Mouse (Mus musculus): ENCODE measurements at regions not wholly inside any gene's neighbourhood (a gene's known extent, or its start where the extent isn't known, plus 50 kb on each side); places are given as distances from the start of the nearest gene placed in this dataset.

DNA sequence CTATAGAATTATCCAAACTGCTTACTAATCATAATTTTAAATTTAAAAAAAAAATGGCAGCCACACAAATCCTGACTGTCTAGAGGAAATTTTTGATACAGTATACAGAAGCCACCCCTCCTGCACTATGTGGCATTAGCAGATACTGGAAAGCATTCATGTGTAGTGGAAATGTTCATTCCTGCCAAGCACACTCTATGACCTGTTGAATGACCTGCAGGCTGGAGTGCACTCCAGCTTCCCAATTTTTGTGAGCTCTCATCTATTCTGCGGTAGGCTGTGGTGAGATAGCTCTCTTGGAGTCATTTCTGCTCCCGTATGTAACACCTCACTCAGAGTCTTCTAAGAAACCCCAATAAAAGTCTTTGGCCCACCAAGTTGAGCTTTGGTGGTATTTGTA, 382.5 kb downstream of the Nedd1 start:
- no peak for ATAC-seq (replicated peaks; ENCODE audit: poor library complexity, severe bottlenecking)

DNA sequence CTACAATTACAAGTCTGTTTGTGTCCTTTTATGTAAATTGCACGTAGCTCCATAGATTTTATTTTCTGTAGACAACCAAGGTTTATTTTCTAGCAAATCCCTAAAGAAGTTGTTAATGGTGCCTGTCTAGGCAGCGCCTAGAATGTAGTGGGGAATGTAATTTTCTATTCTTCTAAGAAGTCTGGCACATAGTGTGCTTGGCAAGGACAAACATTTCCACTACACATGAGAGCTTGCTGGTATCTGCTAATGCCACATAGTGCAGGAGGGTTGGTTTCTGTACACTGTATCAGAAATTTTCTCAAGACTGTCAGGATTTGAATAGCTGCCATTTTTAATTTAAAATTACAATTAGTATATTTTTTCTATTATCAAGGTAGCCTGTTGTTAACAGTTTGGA, 385.3 kb downstream of the Nedd1 start:
- ATAC-seq (replicated peaks; ENCODE audit: poor library complexity, severe bottlenecking) = no peak

DNA sequence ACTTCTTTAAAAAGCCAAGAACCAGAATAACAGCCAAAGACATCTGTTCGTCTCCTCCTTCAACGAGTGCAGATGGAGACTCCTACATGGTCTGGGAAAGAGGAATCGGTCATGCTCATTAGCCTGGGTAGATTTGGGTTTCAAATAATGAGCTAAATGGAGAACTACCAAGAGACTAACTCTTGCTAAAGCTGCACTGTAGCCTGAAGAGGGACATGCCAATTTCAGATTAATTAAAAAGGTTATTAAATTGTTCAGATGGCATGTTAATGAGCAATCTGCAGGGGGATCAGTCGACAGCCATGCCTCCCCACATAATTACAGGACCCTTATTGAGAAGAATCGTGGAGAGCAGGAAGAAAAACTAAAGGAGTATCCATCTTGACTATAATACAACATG, 386.1 kb downstream of the Nedd1 start:
- ATAC-seq (replicated peaks; ENCODE audit: poor library complexity, severe bottlenecking) = no peak

DNA sequence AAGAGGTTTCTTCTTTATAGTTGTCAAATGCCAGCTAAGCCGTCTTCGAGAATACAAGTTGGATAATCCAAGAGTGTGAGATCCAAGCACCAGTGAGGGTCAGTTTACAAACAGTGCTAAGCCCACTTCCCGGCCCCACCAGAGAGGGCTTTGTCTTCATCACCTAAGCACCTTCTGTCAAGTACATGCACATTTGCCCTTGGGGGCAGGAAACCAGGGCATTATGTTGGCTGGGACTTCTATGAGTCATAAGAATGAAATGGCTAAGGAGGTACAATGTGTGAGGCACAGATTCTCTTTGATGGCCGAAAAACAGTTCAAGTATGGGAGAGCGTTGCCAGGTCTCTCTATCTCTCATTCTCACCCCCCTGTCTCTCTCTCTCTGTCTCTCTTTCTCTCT, 387.1 kb downstream of the Nedd1 start:
- no peak for ATAC-seq (replicated peaks; ENCODE audit: poor library complexity, severe bottlenecking)

DNA sequence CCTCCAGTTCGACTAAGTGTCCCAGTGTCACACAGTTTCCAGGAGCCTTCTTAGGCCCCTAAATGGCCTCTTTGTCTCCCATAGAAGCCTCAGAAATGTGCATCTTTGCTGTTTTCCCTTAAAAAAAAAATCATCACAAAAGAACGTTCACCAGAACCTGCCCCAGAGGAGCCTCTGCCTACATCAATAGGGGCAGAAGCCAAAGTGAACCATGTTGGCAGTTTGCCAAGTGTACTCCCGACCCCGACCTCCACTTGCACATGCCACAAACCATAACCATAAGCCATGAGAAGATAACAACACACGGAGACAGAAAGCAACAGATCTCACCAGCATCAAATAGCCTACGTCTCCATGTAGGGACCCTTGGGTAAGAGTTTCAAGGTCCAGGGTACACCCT, 388.4 kb downstream of the Nedd1 start:
- no peak for ATAC-seq (replicated peaks; ENCODE audit: poor library complexity, severe bottlenecking)

- no peak for ATAC-seq (replicated peaks; ENCODE audit: poor library complexity, severe bottlenecking)
Observed at GRCm38 (mm10) chr10:92333042-92333774, 389.0 kb downstream of the Nedd1 start.

DNA sequence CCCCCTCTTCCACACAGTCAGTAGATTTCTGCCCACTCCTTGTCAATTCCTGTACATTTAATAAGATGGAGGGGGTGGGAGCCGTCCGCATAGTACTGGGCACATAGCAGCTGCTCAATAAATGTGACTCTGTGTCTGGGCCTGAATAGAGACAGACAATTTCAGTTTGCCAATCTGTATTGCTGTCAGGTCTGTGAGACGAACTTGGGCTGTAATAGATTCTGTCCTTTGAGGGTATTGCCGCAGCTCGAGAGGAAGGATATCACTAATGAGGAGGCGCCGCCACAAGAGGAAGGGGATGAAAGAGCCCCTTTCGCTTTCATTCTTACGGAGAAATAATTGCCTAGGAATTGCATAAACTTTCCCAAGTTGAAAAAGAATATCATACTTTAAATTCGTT, 392.1 kb downstream of the Nedd1 start:
- peak; percentile 42 for ATAC-seq (replicated peaks; ENCODE audit: poor library complexity, severe bottlenecking)

GRCm38 (mm10) chr10:92329661-92330060, 392.6 kb downstream of the Nedd1 start:
- ATAC-seq (replicated peaks; ENCODE audit: poor library complexity, severe bottlenecking) = no peak

GRCm38 (mm10) chr10:92325284-92325989, 396.8 kb downstream of the Nedd1 start:
- ATAC-seq (replicated peaks; ENCODE audit: poor library complexity, severe bottlenecking) = no peak

- no peak for ATAC-seq (replicated peaks; ENCODE audit: poor library complexity, severe bottlenecking)
Observed at GRCm38 (mm10) chr10:92314606-92315005, 407.6 kb downstream of the Nedd1 start.

DNA sequence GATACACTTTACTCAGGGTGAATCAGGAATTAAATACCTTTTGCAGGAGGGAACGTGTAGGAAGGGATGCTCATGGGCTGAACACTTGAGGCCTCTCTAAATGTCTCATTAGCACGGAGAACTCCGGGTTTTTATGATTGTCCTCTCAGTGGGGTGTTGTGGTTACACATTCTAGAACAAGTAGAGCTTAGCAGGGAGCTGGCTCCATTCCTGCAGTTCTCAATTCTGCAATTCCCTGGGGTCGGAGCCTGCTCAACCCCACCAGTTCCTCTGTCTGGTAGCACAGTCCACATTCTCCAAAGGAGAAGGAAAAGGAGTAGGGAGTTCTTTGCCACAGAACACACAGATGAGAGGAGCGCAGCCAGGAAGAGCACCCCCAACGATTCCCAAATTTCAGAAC, 409.9 kb downstream of the Nedd1 start:
- no peak for ATAC-seq (replicated peaks; ENCODE audit: poor library complexity, severe bottlenecking)

GRCm38 (mm10) chr10:92308643-92309042, 413.6 kb downstream of the Nedd1 start:
- ATAC-seq (replicated peaks; ENCODE audit: poor library complexity, severe bottlenecking) = no peak

DNA sequence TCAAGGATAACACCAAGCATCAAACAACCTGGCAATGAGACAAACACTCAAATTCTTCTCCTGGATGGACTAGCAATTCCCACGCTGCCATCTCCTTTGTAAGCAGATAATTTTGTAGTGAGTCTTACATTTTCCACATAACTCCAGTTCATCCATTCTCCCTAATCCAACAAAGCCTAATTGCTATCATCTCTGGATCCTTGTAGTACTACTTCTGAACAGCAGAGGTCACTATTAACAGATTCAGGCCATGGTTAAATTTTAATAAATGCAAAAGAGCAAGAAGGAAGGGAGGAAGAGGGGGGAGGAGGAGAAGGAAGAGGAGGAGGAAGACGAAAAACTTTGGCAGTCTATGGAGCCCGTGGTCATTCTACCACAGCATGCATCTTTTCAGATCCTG, 414.4 kb downstream of the Nedd1 start:
- peak; percentile 67; the same call in 1 of the 2 replicates for ATAC-seq (replicated peaks; ENCODE audit: poor library complexity, severe bottlenecking)

DNA sequence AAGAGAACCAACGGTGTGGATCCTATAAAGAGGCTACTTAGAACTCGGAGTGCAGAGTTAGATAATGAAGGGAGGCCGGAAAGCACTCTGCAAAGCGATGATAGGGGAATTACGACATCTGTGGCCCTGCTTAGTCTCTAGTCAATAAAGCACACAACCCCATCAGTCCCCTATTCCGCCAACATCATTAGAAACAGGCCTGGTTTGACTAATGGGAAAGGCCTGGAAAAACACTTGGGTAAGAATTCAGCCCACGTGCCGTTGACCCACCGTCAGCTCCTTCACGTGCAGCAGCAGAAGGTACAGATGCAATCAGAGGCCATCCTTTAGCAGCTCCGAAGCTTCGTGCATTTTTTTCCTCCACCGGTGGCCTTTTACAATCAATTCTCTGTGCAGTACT, 423.5 kb downstream of the Nedd1 start:
- ATAC-seq (replicated peaks; ENCODE audit: poor library complexity, severe bottlenecking) = no peak

GRCm38 (mm10) chr10:92296837-92297236, 425.4 kb downstream of the Nedd1 start:
- no peak for ATAC-seq (replicated peaks; ENCODE audit: poor library complexity, severe bottlenecking)

DNA sequence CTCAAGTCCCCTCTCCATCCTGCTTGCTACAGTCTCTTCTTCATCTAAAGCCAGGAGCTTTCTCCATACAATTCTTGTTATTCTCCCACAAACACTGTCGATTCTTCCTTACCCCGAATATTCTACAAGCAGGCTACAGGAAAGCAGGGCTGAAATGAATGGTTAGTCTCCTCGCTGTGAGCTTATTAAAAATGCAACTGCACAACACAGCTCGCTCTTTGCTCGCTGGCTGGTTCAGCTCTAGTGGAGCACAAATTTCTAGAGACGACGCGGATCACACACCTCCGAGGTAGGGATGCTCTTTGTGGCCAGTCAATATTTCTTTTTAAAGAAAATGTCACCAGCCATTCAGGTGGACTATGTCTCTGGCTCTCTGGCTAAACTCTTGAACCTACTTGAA, 425.9 kb downstream of the Nedd1 start:
- ATAC-seq (replicated peaks; ENCODE audit: poor library complexity, severe bottlenecking) = no peak

- no peak for ATAC-seq (replicated peaks; ENCODE audit: poor library complexity, severe bottlenecking)
Observed at GRCm38 (mm10) chr10:92293261-92293660, 429.0 kb downstream of the Nedd1 start.

DNA sequence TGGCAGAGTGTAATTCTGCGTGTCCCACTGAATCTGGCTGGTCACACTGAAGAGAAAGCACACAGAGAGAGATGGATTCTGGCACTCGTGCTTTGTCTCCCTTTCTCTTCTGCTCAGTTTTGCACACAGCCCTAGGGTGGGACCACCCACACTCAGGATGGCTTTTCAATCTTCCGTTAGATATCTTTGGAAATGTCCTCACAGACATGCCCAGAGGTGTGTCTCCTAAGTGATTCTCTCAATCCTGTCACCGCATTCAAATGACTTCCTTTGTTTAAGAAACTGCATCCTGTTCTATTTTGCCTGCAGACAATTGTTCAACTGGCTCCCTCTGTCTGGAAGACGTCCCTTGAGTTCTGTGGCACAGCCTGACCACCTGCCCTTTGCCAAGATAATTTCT, 433.0 kb downstream of the Nedd1 start:
- no peak for ATAC-seq (replicated peaks; ENCODE audit: poor library complexity, severe bottlenecking)

- no peak for ATAC-seq (replicated peaks; ENCODE audit: poor library complexity, severe bottlenecking)
Observed at GRCm38 (mm10) chr10:92284231-92284630, 438.0 kb downstream of the Nedd1 start.

DNA sequence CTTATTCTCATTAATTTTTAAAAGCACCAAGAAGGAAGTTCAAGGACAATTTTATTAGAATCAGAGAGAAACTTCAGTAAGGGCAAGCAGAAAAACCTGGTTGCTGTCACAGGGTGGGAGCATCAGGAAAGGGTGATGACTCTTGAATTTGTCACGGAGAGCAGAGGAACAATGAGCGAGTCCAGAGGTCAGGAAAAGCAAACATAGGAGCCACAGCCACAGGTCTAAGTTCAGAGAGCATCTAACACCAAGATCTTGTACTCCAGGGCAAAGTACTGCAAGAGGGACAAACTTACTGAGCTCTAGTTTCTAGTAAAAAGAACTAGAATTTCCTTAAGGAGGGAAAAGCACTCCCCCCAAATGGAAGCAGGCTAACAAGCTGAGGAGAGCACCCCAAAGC, 444.2 kb downstream of the Nedd1 start:
- ATAC-seq (replicated peaks; ENCODE audit: poor library complexity, severe bottlenecking) = no peak

DNA sequence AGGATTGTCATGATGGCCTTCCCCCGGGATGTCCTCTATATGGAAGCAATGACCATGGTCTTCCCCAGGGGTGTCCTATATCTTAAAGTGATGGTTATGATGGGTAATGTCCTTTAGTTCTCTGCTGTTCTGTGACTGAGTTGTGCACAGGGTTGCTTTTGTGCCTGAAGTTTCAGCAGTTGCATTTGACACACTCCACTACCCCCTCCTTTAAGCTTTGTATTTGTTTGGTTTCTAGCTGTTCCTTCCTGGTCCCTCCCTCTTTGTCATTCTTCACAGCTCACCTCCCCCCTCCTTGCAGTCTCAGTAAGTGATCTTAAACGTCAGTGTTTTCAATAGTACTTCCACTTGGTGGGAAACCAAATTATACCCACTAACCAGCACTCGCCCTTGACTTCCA, 464.4 kb downstream of the Nedd1 start:
- ATAC-seq (replicated peaks; ENCODE audit: poor library complexity, severe bottlenecking) = no peak

DNA sequence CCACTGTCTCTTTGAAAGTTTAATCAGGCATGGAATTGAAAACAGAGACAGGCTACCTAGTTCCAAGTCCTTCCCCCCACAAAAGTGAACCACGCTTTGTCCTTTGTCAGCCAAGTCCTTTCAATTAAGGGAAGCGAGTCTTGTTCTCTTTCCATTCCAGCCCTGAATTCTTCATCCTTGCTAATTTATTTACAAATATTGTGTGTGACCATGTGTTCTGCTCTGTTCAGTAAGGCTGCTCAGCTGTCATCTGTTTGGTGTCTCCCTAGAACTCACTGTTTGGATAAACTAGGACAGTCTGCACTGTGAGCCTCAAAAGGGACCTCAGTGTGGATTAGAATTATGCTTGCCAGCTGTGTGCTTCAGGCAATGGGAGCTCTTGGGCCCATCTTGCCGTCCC, 473.6 kb downstream of the Nedd1 start:
- no peak for ATAC-seq (replicated peaks; ENCODE audit: poor library complexity, severe bottlenecking)

All from granulocyte monocyte progenitor cell, adult 5-6 weeks (primary cell).